Mouse (Mus musculus): Measurements from ENCODE around the gene Hoxa11. TPM values are rescaled to one million over a fixed set of nuclear protein-coding genes. Genes with fewer than 3 reads are reported as not detected.

Gene Hoxa11
- polyA plus RNA-seq (2014; fragmentation: Nextera tagmentation; extraction: Ambion mirVana) = not detected in 2 replicates

- Histone ChIP-seq H3K4me2 (ENCODE audit: low read length) (peak within 1 kb of the TSS; percentile 33), H3K27me3 (ENCODE audit: control insufficient read depth, insufficient read depth, low read length) (peaks cover 98% of the 10 kb centered on the region), H3K9me3 (ENCODE audit: control insufficient read depth, low read length) (no peaks in the 10 kb centered on the region), H3K36me3 (ENCODE audit: control insufficient read depth, insufficient read depth, low read length) (no peaks in the 10 kb centered on the region), H3K4me1 (ENCODE audit: control insufficient read depth in 2 of 2, insufficient read depth in 2 of 2, low read length in 2 of 2) (peaks cover 0 to 6% of the 10 kb centered on the region in 2 experiments; a peak in 2 of 4 replicates), H3K9ac (ENCODE audit: low read length) (no peak within 1 kb of the TSS), H3K27ac (replicated peaks in 1 of 2; ENCODE audit: control insufficient read depth in 1 of 2, insufficient read depth in 1 of 2, low read depth in 2 of 2, low read length in 2 of 2) (no peak within 1 kb of the TSS), H3K4me3 (ENCODE audit: control insufficient read depth in 1 of 2, insufficient read depth in 1 of 2, low read depth in 1 of 2, low read length in 2 of 2) (peak within 1 kb of the TSS in 1 of 2 experiments; percentile 15; a peak in 1 of 4 replicates)
- ATAC-seq (ENCODE audit: insufficient number of reproducible peaks, insufficient read depth, low FRiP score, low read depth) = no peak
- WGBS = under 1% methylated on average over 20 of the region's 20 CpGs
These were observed at the start of gene Hoxa11 for GRCm38 (mm10) chr6:52245757-52246142. TSS of gene Hoxa11 (minus strand) at chr6:52245810.

DNA sequence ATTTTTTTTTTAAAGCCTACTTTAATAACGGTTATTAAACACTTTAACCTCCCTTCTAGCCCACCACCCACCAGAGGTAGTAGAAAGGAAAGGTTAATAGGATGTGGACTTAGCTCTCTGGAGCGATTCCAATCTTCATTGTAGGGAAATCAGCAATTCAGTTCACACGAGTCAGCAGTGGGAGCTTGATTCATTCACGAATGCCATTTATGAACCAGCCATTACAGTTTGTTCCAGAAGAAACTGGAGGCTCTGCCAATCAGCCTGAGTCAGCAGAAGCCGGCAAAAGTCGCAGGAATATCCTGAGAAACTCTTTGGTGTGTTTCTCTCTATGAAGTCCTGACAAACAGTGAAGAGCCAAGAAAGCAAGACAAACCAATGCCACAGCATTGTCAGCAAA is 49.0 kb upstream of the Hoxa11 start:
- Histone ChIP-seq H3K9me3 (ENCODE audit: control insufficient read depth, low read length) (no peaks in the 10 kb centered on the region), H3K4me3 (ENCODE audit: control insufficient read depth in 1 of 2, insufficient read depth in 1 of 2, low read depth in 1 of 2, low read length in 2 of 2) (no peak overlapping the region), H3K27me3 (ENCODE audit: control insufficient read depth, insufficient read depth, low read length) (peaks cover 53% of the 10 kb centered on the region), H3K27ac (replicated peaks in 1 of 2; ENCODE audit: control insufficient read depth in 1 of 2, insufficient read depth in 1 of 2, low read depth in 2 of 2, low read length in 2 of 2) (no peak overlapping the region), H3K36me3 (ENCODE audit: control insufficient read depth, insufficient read depth, low read length) (no peaks in the 10 kb centered on the region), H3K4me2 (ENCODE audit: low read length) (no peak overlapping the region), H3K4me1 (ENCODE audit: control insufficient read depth in 2 of 2, insufficient read depth in 2 of 2, low read length in 2 of 2) (peaks cover 3 to 6% of the 10 kb centered on the region in 2 experiments; a peak in 3 of 4 replicates), H3K9ac (ENCODE audit: low read length) (no peak overlapping the region)
- ATAC-seq (ENCODE audit: insufficient number of reproducible peaks, insufficient read depth, low FRiP score, low read depth) = no peak
- 71% methylated on average over 6 of the region's 6 CpGs for WGBS

GRCm38 (mm10) chr6:52292328-52292727 is 46.7 kb upstream of the Hoxa11 start:
- Histone ChIP-seq H3K4me2 (ENCODE audit: low read length) (no peak overlapping the region), H3K9ac (ENCODE audit: low read length) (no peak overlapping the region), H3K9me3 (ENCODE audit: control insufficient read depth, low read length) (no peaks in the 10 kb centered on the region), H3K27ac (replicated peaks in 1 of 2; ENCODE audit: control insufficient read depth in 1 of 2, insufficient read depth in 1 of 2, low read depth in 2 of 2, low read length in 2 of 2) (no peak overlapping the region), H3K36me3 (ENCODE audit: control insufficient read depth, insufficient read depth, low read length) (no peaks in the 10 kb centered on the region), H3K4me1 (ENCODE audit: control insufficient read depth in 2 of 2, insufficient read depth in 2 of 2, low read length in 2 of 2) (peaks cover 3 to 6% of the 10 kb centered on the region in 2 experiments; a peak in 3 of 4 replicates), H3K27me3 (ENCODE audit: control insufficient read depth, insufficient read depth, low read length) (peaks cover 65% of the 10 kb centered on the region), H3K4me3 (ENCODE audit: control insufficient read depth in 1 of 2, insufficient read depth in 1 of 2, low read depth in 1 of 2, low read length in 2 of 2) (no peak overlapping the region)
- ATAC-seq (ENCODE audit: insufficient number of reproducible peaks, insufficient read depth, low FRiP score, low read depth) = no peak
- WGBS = 61% methylated on average over 7 of the region's 7 CpGs

- Histone ChIP-seq H3K9me3 (ENCODE audit: control insufficient read depth, low read length) (no peaks in the 10 kb centered on the region), H3K4me3 (ENCODE audit: control insufficient read depth in 1 of 2, insufficient read depth in 1 of 2, low read depth in 1 of 2, low read length in 2 of 2) (peak overlapping the region; percentile 34 to 37), H3K9ac (ENCODE audit: low read length) (no peak overlapping the region), H3K4me1 (ENCODE audit: control insufficient read depth in 2 of 2, insufficient read depth in 2 of 2, low read length in 2 of 2) (peaks cover 3 to 6% of the 10 kb centered on the region in 2 experiments; a peak in 3 of 4 replicates), H3K36me3 (ENCODE audit: control insufficient read depth, insufficient read depth, low read length) (no peaks in the 10 kb centered on the region), H3K27me3 (ENCODE audit: control insufficient read depth, insufficient read depth, low read length) (peaks cover 60% of the 10 kb centered on the region), H3K4me2 (ENCODE audit: low read length) (peak overlapping the region; percentile 66), H3K27ac (replicated peaks in 1 of 2; ENCODE audit: control insufficient read depth in 1 of 2, insufficient read depth in 1 of 2, low read depth in 2 of 2, low read length in 2 of 2) (no peak overlapping the region)
- WGBS = 2% methylated on average over 45 of the region's 45 CpGs
- ATAC-seq (ENCODE audit: insufficient number of reproducible peaks, insufficient read depth, low FRiP score, low read depth) = no peak
These were observed 45.6 kb upstream of the Hoxa11 start for GRCm38 (mm10) chr6:52291021-52291860.

GRCm38 (mm10) chr6:52290186-52290585 is 44.6 kb upstream of the Hoxa11 start:
- Histone ChIP-seq H3K36me3 (ENCODE audit: control insufficient read depth, insufficient read depth, low read length) (no peaks in the 10 kb centered on the region), H3K4me2 (ENCODE audit: low read length) (no peak overlapping the region), H3K4me3 (ENCODE audit: control insufficient read depth in 1 of 2, insufficient read depth in 1 of 2, low read depth in 1 of 2, low read length in 2 of 2) (no peak overlapping the region), H3K9me3 (ENCODE audit: control insufficient read depth, low read length) (no peaks in the 10 kb centered on the region), H3K27ac (replicated peaks in 1 of 2; ENCODE audit: control insufficient read depth in 1 of 2, insufficient read depth in 1 of 2, low read depth in 2 of 2, low read length in 2 of 2) (no peak overlapping the region), H3K9ac (ENCODE audit: low read length) (no peak overlapping the region), H3K27me3 (ENCODE audit: control insufficient read depth, insufficient read depth, low read length) (peaks cover 55% of the 10 kb centered on the region), H3K4me1 (ENCODE audit: control insufficient read depth in 2 of 2, insufficient read depth in 2 of 2, low read length in 2 of 2) (peaks cover 3 to 6% of the 10 kb centered on the region in 2 experiments; a peak in 3 of 4 replicates)
- WGBS = 13% methylated on average over 12 of the region's 12 CpGs
- no peak for ATAC-seq (ENCODE audit: insufficient number of reproducible peaks, insufficient read depth, low FRiP score, low read depth)

DNA sequence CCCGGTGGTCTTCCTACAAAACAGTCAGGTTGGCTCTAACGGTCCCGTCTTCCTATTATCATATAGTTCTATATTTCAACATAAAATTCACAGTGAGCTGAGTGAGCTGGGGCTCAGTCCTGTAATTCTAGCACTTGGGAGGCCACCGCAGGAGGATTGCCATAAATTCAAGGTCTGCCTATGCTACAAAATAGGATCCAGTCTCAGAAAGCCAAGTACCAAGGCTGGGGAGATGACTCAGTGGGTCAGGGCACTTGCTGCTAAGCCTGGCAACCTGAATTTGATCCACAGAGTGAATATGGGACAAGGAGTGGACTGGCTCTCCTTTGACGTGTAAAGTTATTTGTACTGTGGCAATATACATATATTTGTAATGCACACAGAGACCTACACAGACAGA is 38.3 kb upstream of the Hoxa11 start:
- Histone ChIP-seq H3K27me3 (ENCODE audit: control insufficient read depth, insufficient read depth, low read length) (peaks cover 10% of the 10 kb centered on the region), H3K36me3 (ENCODE audit: control insufficient read depth, insufficient read depth, low read length) (no peaks in the 10 kb centered on the region), H3K4me3 (ENCODE audit: control insufficient read depth in 1 of 2, insufficient read depth in 1 of 2, low read depth in 1 of 2, low read length in 2 of 2) (no peak overlapping the region), H3K4me1 (ENCODE audit: control insufficient read depth in 2 of 2, insufficient read depth in 2 of 2, low read length in 2 of 2) (0 out of 4 replicates have a peak, but pooled peaks cover 2% of the 10 kb centered on the region in 2 experiments), H3K9me3 (ENCODE audit: control insufficient read depth, low read length) (no peaks in the 10 kb centered on the region), H3K4me2 (ENCODE audit: low read length) (no peak overlapping the region), H3K27ac (replicated peaks in 1 of 2; ENCODE audit: control insufficient read depth in 1 of 2, insufficient read depth in 1 of 2, low read depth in 2 of 2, low read length in 2 of 2) (no peak overlapping the region), H3K9ac (ENCODE audit: low read length) (no peak overlapping the region)
- WGBS = 86% methylated on average over 5 of the region's 5 CpGs
- no peak for ATAC-seq (ENCODE audit: insufficient number of reproducible peaks, insufficient read depth, low FRiP score, low read depth)

DNA sequence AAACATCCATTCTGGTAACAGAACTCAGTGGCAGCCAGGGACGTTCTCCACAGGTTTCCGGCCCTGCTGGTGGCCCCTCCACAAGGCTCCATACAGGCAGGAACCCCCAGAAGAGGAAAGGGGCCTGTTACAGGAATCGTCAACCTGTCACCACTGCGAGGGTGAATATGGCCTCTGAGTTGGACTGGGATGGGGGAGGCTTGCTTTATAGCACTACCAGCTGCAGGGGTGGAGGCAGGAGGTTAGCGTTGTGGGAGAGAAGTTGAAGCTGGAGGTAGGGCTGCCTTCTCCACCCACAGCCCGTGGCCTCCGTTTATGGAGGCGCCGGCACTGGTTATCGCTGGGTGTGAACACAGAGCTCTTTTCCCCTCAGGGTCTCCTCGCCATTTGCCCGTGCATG is 35.5 kb upstream of the Hoxa11 start:
- no peak for ATAC-seq (ENCODE audit: insufficient number of reproducible peaks, insufficient read depth, low FRiP score, low read depth)
- Histone ChIP-seq H3K4me1 (ENCODE audit: control insufficient read depth in 2 of 2, insufficient read depth in 2 of 2, low read length in 2 of 2) (0 out of 4 replicates have a peak, but pooled peaks cover 2% of the 10 kb centered on the region in 2 experiments), H3K27ac (replicated peaks in 1 of 2; ENCODE audit: control insufficient read depth in 1 of 2, insufficient read depth in 1 of 2, low read depth in 2 of 2, low read length in 2 of 2) (no peak overlapping the region), H3K9ac (ENCODE audit: low read length) (no peak overlapping the region), H3K36me3 (ENCODE audit: control insufficient read depth, insufficient read depth, low read length) (no peaks in the 10 kb centered on the region), H3K9me3 (ENCODE audit: control insufficient read depth, low read length) (no peaks in the 10 kb centered on the region), H3K4me3 (ENCODE audit: control insufficient read depth in 1 of 2, insufficient read depth in 1 of 2, low read depth in 1 of 2, low read length in 2 of 2) (no peak overlapping the region), H3K27me3 (ENCODE audit: control insufficient read depth, insufficient read depth, low read length) (peaks cover 27% of the 10 kb centered on the region), H3K4me2 (ENCODE audit: low read length) (no peak overlapping the region)
- 46% methylated on average over 12 of the region's 12 CpGs for WGBS
